Mouse (Mus musculus) neural tube, embryonic 12.5 days (tissue): ENCODE measurements around the gene Tsen54. TPM values are rescaled to one million over a fixed set of nuclear protein-coding genes. Genes with fewer than 3 reads are reported as not detected.
A peak's percentile ranks its signal among the peaks of the same experiment; 100 is the strongest.

ENCODE experiments used
- ATAC-seq: fragments of 200-750 bp; cut with Nextera tagmentation; 2 replicates; pipeline ENCODE4 v1.8.0; 2017; ENCODE audit warnings: low read depth, mild to moderate bottlenecking, moderate TSS enrichment, moderate library complexity; ENCODE audit not compliant: low FRiP score
- H3K27ac ChIP-seq: fragments of 300-500 bp; sonication (generic); 2 replicates; pipeline ENCODE4 v1.5.1; 2016
- H3K27me3 ChIP-seq: fragments of 300-500 bp; sonication (generic); replicated peaks from 2 replicates; pipeline ENCODE4 v1.6.1; 2016; ENCODE audit warnings: mild to moderate bottlenecking
- H3K36me3 ChIP-seq: fragments of 300-500 bp; sonication (generic); 2 replicates; pipeline ENCODE4 v1.6.1; 2016; ENCODE audit warnings: mild to moderate bottlenecking
- H3K4me1 ChIP-seq: fragments of 300-500 bp; sonication (generic); 2 replicates; pipeline ENCODE4 v1.6.1; 2016
- H3K4me2 ChIP-seq: fragments of 300-500 bp; sonication (generic); replicated peaks from 2 replicates; pipeline ENCODE4 v1.6.1; 2016; ENCODE audit warnings: mild to moderate bottlenecking
- H3K4me3 ChIP-seq: fragments of 300-500 bp; sonication (generic); 2 replicates; pipeline ENCODE4 v1.5.1; 2016
- H3K9ac ChIP-seq: fragments of 300-500 bp; sonication (generic); 2 replicates; pipeline ENCODE4 v1.6.1; 2016; ENCODE audit warnings: mild to moderate bottlenecking
- H3K9me3 ChIP-seq: fragments of 300-500 bp; sonication (generic); 2 replicates; pipeline ENCODE4 v1.6.1; 2016; ENCODE audit warnings: mild to moderate bottlenecking
- WGBS: fragments of 180-500 bp; shearing (Covaris S2); methylation state at CpG from one replicate; pipeline ENCODE4 v1.1.7; 2016; 5-methylcytosine and 5-hydroxymethylcytosine counted together
- polyA plus RNA-seq: library from polyadenylated mRNA; unstranded; fragments of >200 nt; fragmentation: Nextera tagmentation; extraction: Ambion mirVana; gene quantifications from 2 replicates; pipeline ENCODE4 v1.2.1, GENCODE M21; 2016

Tsen54 gene
- polyA plus RNA-seq = 26.4 and 30.7 TPM in 2 replicates

DNA sequence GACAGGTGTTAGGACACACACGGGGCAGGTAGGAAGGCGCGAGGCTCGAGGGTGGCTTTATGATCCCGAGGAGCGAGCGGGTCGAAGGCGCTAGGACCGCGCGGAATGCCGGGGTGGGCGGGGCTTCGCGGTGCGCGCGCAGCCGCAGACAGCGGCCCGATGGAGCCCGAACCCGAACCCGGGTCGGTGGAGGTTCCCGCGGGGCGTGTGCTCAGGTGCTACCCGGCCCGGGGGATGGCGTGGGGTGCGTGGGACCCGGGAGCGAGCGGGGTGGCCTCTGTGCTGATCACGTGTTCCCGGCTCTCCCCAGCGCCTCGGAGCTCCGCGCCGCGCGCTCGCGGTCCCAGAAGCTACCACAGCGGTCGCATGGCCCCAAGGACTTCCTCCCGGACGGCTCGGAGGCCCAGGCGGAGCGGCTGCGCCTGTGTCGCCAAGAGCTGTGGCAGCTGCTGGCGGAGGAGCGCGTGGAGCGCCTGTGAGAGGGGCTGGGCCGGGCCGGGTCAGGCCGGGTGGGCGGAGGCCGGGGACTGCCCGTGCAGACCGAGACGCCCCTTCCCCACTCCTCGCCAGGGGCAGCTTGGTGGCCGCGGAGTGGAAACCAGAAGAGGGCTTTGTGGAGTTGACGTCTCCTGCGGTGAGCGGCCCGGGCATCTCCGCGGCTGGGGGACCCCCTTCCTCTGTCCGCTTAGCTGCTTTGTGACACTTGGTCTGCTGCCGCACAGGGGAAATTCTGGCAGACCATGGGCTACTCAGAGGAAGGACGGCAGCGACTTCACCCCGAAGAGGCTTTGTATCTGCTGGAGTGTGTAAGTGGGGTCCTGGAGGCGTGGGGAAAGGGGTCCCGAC is at the start of gene Tsen54:
TSS of gene Tsen54 (plus strand) at position 120 of the 846 bp plus-strand sequence.
- peak; percentile 55 for ATAC-seq
- Histone ChIP-seq H3K27me3 (no peaks in the 10 kb centered on the region), H3K9ac (peak within 1 kb of the TSS; percentile 88), H3K36me3 (peaks cover 38% of the 10 kb centered on the region), H3K27ac (peak within 1 kb of the TSS; percentile 66; the same call in 1 of the 2 replicates), H3K4me1 (peaks cover 47% of the 10 kb centered on the region), H3K4me3 (peak within 1 kb of the TSS; percentile 94), H3K4me2 (peak within 1 kb of the TSS; percentile 94), H3K9me3 (no peaks in the 10 kb centered on the region)
- under 1% methylated on average over 84 of the region's 84 CpGs for WGBS

DNA sequence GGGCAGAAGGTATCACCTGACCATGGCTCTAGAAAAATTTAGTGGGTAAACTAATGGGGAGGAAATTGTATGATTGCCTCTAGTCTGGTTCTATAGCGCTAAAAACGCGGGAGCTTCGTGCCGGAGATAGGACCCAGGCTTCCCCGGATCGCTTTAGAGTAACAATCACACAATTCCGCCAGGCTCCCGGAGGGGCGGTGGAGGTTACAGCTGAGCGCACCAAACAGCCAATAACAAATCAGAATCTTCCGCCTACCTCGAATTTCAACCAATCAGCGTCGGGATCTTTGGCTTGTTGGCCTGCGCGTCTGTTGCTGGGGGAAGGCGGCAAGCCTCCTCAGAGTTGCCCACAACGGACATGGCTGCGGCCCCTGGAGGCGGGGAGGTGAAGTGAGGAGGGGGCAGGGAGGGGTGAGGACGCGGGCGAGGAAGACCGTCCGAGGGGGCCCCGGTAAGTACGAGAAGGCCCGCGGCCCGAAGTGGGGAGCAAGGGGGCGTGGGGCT is 49.4 kb upstream of the Tsen54 start, which contains the start of gene Tmem94:
TSS of gene Tmem94 (plus strand) at position 331 of the 504 bp plus-strand sequence.
- peak within 1 kb of the TSS; percentile 95 for H3K9ac ChIP-seq
- H3K36me3 ChIP-seq = no peaks in the 10 kb centered on the region
- H3K9me3 ChIP-seq = no peaks in the 10 kb centered on the region
- peak within 1 kb of the TSS; percentile 75 for H3K27ac ChIP-seq
- under 1% methylated on average over 32 of the region's 32 CpGs for WGBS
- peak; percentile 97 for ATAC-seq
- no peaks in the 10 kb centered on the region for H3K27me3 ChIP-seq
- peak within 1 kb of the TSS; percentile 78 for H3K4me2 ChIP-seq
- peak within 1 kb of the TSS; percentile 77 for H3K4me3 ChIP-seq
- H3K4me1 ChIP-seq = peaks cover 20% of the 10 kb centered on the region

DNA sequence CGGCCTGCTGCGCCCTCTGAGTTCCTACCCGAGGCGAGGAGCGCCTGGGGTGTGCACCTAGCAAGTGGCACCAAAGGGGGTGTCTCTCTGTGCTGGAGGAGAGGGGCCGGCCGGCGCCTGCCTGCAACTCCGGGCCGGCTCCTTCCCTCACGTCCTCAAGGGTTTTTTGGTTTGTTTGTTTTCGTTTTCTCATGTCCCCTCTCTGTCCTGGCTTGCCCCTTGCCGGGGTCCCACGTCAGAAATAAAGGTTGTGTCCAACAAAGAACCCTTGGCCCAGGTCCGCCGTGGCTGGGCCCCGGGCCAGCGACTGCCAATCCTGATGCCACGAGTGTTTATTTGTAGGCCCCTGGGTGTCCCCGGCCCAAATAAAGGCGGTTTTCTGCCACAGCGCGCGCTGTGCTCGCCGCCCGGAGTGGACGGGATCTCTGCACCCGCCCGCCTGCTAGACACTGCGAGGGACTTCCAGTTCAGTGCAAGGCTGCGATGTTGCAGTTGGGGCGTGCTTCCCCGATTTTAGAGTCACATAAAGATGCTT is 48.9 kb upstream of the Tsen54 start:
- under 1% methylated on average over 34 of the region's 34 CpGs for WGBS
- Histone ChIP-seq H3K4me2 (peak overlapping the region; percentile 78), H3K36me3 (no peaks in the 10 kb centered on the region), H3K9me3 (no peaks in the 10 kb centered on the region), H3K27me3 (no peaks in the 10 kb centered on the region), H3K4me3 (peak overlapping the region; percentile 77), H3K9ac (peak overlapping the region; percentile 95), H3K27ac (peak overlapping the region; percentile 75), H3K4me1 (peaks cover 21% of the 10 kb centered on the region)
- peak; percentile 79 for ATAC-seq

DNA sequence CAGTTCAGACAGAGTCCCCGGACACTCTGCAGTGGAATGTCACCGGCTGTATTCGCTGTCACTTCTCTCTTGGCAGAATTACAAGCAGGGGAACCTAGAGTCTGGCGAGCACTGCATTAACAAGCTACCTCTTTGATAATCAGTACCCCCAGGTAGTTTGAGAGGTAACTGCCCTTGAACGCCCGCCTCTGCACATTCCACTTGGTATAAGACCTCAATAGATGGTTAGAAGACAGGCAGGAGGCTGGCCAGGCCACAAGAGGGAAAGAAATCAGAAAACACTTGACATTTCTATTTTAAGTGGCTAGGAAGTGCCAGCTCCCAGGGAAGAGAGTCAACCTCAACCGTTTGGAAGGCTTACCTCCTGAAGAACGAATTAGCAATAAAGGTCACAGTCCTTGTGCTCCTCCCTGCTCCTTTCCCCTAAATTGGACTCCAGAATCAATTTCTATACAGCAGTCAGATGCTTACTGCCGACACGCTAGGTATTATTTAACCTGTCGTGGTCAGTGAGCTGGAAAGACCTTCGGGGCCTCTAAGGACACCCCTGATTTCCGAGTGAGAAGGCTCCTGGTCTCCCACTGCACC is 48.1 kb upstream of the Tsen54 start:
- WGBS = 41% methylated on average over 13 of the region's 13 CpGs
- peaks cover 21% of the 10 kb centered on the region for H3K4me1 ChIP-seq
- peak overlapping the region; percentile 95 for H3K9ac ChIP-seq
- peak overlapping the region; percentile 77 for H3K4me3 ChIP-seq
- no peaks in the 10 kb centered on the region for H3K27me3 ChIP-seq
- no peak overlapping the region; the same call in 1 of the 2 replicates for H3K27ac ChIP-seq
- no peaks in the 10 kb centered on the region for H3K9me3 ChIP-seq
- no peak for ATAC-seq
- H3K36me3 ChIP-seq = no peaks in the 10 kb centered on the region
- H3K4me2 ChIP-seq = peak overlapping the region; percentile 78

DNA sequence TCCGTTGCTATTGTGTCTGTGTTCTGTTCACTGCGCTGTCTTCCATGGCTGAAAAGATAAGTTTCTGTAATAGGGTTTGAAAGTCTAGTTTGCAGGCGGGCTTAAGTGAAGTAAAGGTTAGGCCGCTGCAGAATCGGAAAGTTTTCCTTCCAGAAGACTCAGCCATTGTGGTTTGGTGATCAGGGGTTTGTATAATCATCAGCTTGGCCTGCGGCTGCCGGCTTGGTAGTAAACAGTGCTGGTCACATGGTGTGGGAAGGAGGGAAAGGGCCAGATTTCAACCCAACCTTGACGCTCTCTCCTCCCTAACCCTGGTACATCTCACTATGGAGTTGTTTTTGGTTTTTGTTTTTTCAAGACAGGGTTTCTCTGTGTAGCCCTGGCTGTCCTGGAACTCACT is 47.5 kb upstream of the Tsen54 start:
- 95% methylated on average over 8 of the region's 8 CpGs for WGBS
- Histone ChIP-seq H3K4me1 (peaks cover 21% of the 10 kb centered on the region), H3K36me3 (no peaks in the 10 kb centered on the region), H3K4me2 (peak overlapping the region; percentile 78), H3K9me3 (no peaks in the 10 kb centered on the region), H3K9ac (no peak overlapping the region; the same call in 1 of the 2 replicates), H3K4me3 (no peak overlapping the region), H3K27ac (no peak overlapping the region), H3K27me3 (no peaks in the 10 kb centered on the region)
- ATAC-seq = no peak

DNA sequence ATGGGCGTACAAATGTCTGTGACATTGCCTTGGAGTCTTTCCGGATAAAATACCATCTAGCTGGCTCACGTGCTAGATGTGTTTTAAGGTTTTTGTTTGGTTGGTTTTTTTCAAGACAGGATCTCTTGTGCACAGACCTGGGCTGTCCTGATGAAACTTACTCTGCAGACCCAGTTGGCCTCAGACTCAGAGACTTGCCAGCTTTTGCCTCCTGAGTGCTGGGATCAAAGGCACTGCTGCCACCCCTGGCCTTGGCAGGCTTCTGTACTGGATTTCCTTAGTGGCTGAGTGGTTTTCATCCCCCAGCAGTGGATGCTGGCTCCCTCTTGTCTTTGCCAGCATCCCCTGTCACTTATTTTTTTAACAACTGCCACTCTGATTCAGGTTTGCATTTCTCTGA is 45.6 kb upstream of the Tsen54 start:
- ATAC-seq = no peak
- H3K4me2 ChIP-seq = 0 out of 2 replicates have a peak overlapping the region, but pooled peaks have one; percentile 9
- no peak overlapping the region for H3K4me3 ChIP-seq
- no peak overlapping the region for H3K9ac ChIP-seq
- H3K4me1 ChIP-seq = peaks cover 21% of the 10 kb centered on the region
- H3K27ac ChIP-seq = no peak overlapping the region
- no peaks in the 10 kb centered on the region for H3K9me3 ChIP-seq
- 87% methylated on average over 3 of the region's 3 CpGs for WGBS
- no peaks in the 10 kb centered on the region for H3K27me3 ChIP-seq
- no peaks in the 10 kb centered on the region for H3K36me3 ChIP-seq

DNA sequence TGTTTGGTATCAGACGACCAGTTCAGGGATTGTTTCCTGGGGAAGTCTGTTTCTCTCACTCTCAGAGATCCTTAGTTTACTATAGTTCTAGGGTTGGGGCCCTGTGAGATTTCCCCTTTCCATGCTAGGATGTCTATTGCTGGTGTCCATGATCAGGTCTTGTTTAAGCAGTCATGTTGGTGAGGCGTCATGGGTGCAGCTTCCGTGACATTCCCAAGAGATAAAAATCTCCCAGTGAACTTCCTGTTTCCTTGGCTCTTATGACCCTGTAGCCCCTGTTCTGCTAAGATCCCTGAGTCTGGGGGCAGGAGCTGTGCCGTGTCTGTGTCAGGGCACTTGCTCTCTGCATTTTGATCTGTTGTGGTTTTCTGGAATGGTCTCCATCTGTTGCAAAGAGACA is 39.9 kb upstream of the Tsen54 start:
- H3K9me3 ChIP-seq = no peaks in the 10 kb centered on the region
- no peak overlapping the region for H3K4me2 ChIP-seq
- no peak overlapping the region for H3K27ac ChIP-seq
- peaks cover 42% of the 10 kb centered on the region for H3K4me1 ChIP-seq
- 72% methylated on average over 4 of the region's 4 CpGs for WGBS
- ATAC-seq = no peak
- peaks cover 8% of the 10 kb centered on the region for H3K36me3 ChIP-seq
- no peak overlapping the region for H3K4me3 ChIP-seq
- H3K27me3 ChIP-seq = no peaks in the 10 kb centered on the region
- H3K9ac ChIP-seq = no peak overlapping the region

DNA sequence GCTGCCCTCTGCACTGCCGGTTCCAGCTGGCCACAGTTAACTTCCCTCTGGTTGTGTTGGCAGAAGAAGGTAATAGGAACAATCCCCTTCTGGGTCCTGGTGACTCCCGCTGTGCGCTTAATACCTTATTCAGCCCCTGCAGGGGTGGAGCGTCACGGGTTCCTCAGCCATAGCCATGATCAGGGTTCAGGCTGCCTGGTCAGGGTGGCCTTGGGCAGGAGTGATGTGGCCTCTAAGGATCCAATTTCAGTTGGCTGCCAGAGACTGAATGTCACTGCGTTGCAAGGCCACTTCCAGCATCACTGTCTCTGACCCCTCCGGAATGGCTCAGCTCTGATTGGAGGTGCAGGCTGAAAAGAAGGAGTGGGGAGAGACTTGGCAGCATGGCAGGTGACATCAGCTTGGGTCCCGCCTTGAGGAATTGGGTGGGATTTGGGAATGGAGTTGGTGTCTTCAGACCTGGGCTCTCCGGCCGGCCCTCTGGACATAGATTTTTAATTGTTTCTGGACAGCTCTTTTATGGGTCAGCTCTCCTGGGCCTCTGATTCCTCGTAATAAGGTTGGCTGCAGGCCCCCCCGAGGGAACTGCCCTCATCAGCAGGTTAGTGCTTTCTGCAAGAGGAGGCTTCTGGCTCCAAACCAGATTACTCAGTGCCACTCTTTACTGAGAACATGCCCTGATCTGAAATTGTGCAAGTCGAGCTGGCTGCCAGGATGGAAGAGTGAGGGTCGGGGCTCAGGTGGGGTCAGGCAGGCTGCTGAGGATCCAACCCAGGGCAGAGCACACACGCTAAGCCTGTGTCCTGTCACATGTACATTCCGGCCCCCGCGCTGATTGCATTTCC is 38.5 kb upstream of the Tsen54 start:
- no peaks in the 10 kb centered on the region for H3K27me3 ChIP-seq
- 46% methylated on average over 18 of the region's 18 CpGs for WGBS
- no peak overlapping the region for H3K4me3 ChIP-seq
- H3K4me1 ChIP-seq = peaks cover 50% of the 10 kb centered on the region
- no peak overlapping the region; the same call in 1 of the 2 replicates for H3K4me2 ChIP-seq
- H3K9me3 ChIP-seq = no peaks in the 10 kb centered on the region
- H3K36me3 ChIP-seq = peaks cover 8% of the 10 kb centered on the region
- no peak overlapping the region for H3K9ac ChIP-seq
- ATAC-seq = no peak
- no peak overlapping the region for H3K27ac ChIP-seq

DNA sequence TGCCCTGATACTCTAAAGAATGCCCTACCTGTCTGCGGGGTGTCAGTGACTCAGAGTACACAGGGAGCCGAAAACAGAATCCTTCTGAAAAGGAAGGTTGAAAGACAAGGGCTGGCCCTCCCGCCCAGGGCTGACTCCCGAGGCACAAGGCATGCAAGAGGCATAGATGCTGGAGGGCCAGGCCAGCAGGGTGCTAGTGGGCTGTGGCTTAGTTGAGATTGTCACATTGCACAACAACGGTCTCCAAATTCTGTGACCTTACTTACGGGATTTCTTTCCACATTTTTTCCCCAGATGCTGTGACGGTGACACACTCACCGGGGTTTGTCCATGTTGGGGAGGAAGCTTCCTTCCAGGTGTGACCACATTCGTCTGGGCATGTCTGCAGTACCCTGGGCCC is 37.6 kb upstream of the Tsen54 start:
- no peaks in the 10 kb centered on the region for H3K27me3 ChIP-seq
- peaks cover 58% of the 10 kb centered on the region for H3K4me1 ChIP-seq
- H3K4me3 ChIP-seq = no peak overlapping the region
- ATAC-seq = no peak
- WGBS = 63% methylated on average over 9 of the region's 9 CpGs
- peaks cover 8% of the 10 kb centered on the region for H3K36me3 ChIP-seq
- H3K9ac ChIP-seq = no peak overlapping the region
- no peak overlapping the region for H3K27ac ChIP-seq
- no peaks in the 10 kb centered on the region for H3K9me3 ChIP-seq
- no peak overlapping the region for H3K4me2 ChIP-seq

DNA sequence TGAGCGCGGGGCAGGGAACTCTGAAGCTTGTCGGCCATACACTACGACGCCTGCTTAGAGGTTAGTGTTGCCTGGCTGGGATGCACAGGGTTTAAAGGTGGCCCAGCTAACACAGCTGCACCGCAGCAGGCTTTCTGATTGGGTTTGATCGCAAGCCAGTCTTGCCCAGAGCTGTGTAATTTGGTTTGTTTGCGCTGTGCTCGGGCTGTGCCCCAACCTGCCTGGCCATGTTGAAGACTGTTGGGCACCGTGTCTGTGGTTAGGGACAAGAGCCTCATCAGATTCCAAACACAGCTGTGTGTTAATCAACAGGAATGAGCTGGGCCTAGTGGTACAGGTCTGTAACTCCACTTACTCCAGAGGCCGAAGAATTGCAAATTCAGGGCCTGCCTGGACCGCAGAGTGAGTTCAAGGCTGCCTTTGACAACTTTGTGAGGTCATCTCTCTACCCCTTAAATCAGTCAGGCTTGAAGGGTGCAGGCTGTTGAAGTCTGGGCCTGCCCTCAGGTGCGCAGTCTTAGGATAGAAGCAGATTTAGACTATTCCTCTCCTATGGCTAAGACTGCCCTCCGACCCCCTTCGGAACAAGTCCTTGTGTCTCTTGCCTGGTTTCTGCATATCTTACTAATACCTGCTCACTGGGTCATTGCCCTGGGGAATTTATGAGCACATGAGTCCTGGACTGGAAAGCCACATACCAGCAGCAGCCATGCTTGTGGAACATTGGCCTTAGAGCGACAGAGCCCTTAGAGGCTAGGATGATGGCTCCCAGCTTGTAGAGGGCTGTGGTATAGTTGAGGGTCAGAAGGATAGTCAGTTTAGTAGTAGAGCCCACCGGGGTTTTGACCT is 36.8 kb upstream of the Tsen54 start:
- H3K36me3 ChIP-seq = peaks cover 8% of the 10 kb centered on the region
- no peak overlapping the region for H3K27ac ChIP-seq
- WGBS = 83% methylated on average over 17 of the region's 17 CpGs
- no peaks in the 10 kb centered on the region for H3K9me3 ChIP-seq
- no peak overlapping the region for H3K9ac ChIP-seq
- peaks cover 58% of the 10 kb centered on the region for H3K4me1 ChIP-seq
- no peaks in the 10 kb centered on the region for H3K27me3 ChIP-seq
- H3K4me2 ChIP-seq = no peak overlapping the region
- ATAC-seq = no peak
- H3K4me3 ChIP-seq = no peak overlapping the region

DNA sequence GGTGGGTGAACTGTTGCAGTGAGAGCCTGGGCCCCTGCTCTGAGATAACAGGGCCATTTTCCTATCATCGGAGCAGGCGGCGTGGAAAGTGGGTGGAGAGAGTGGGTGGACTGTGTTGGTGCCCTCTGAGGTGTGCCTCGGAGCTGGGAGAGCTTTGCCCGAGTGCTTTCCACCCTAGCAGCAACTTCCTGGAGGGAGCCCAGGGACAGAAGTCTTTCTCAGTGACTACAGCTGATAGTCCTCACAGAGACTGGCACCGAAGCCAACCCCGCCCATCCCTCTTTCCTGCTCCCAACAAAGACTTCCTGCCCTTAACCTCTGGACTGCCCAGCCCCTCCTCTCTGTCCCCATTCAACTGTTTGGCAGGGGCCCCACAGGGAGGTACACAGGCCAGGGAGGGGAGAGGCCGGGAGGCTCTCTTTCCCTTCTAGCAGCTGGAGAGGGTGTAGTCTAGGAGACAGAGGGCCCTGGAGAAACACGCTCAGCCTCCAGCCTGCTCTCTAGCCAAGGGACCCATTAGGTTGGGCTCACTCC is 35.4 kb upstream of the Tsen54 start:
- ATAC-seq = peak; percentile 84
- peak overlapping the region; percentile 53 for H3K4me2 ChIP-seq
- WGBS = 4% methylated on average over 9 of the region's 9 CpGs
- no peaks in the 10 kb centered on the region for H3K27me3 ChIP-seq
- peaks cover 8% of the 10 kb centered on the region for H3K36me3 ChIP-seq
- no peak overlapping the region for H3K4me3 ChIP-seq
- peak overlapping the region; percentile 65 for H3K27ac ChIP-seq
- H3K9me3 ChIP-seq = no peaks in the 10 kb centered on the region
- H3K9ac ChIP-seq = no peak overlapping the region
- peaks cover 63% of the 10 kb centered on the region for H3K4me1 ChIP-seq
